Mouse (Mus musculus) kidney, adult 2 months (tissue): ENCODE measurements around the gene Cadm3.

ENCODE experiments used
- CTCF ChIP-seq: fragments of 200-500 bp; conservative IDR thresholded peaks from 2 replicates; pipeline ENCODE4 v1.5.1; 2011; ENCODE audit warnings: low read depth, mild to moderate bottlenecking, control low read depth, low read length, moderate library complexity, mixed read lengths; ENCODE audit not compliant: insufficient read depth, insufficient read length
- POLR2A ChIP-seq: fragments of 200-500 bp; IDR thresholded peaks from one replicate; pipeline ENCODE4 v1.6.1; 2011; ENCODE audit warnings: low read depth, low read length, control low read depth

GRCm38 (mm10) chr1:173332418-173332817 lies 35.1 kb downstream of the Cadm3 start:
- TF ChIP-seq CTCF (no peak), POLR2A (no peak)
